Mouse (Mus musculus) midbrain, embryonic 14.5 days (tissue): ENCODE results near the gene Snx11. TPM values are rescaled to one million over a fixed set of nuclear protein-coding genes. Genes with fewer than 3 reads are reported as not detected.
"Not testable (repeated sequence)": the region's sequence is repeated elsewhere in the genome, so short reads cannot be mapped to it uniquely, and the experiment has no call there.

Experiments used
- ATAC-seq: fragments of 200-750 bp; cut with Nextera tagmentation; 2 replicates; pipeline ENCODE4 v1.8.0; 2017; ENCODE audit warnings: moderate number of reproducible peaks, moderate library complexity; ENCODE audit not compliant: low FRiP score, low TSS enrichment
- DNase-seq: peaks from one replicate; pipeline ENCODE4 v3.0.0-alpha.2; 2015
- H3K27ac ChIP-seq: fragments of 300-500 bp; sonication (generic); replicated peaks from 2 replicates; pipeline ENCODE4 v1.5.1; 2014; ENCODE audit warnings: mild to moderate bottlenecking, low read depth, low read length, moderate library complexity
- H3K27me3 ChIP-seq: fragments of 300-500 bp; sonication (generic); 2 replicates; pipeline ENCODE4 v1.6.1; 2014; ENCODE audit warnings: low read length, control low read depth, mixed read lengths; ENCODE audit not compliant: control insufficient read depth, insufficient read depth
- H3K36me3 ChIP-seq: fragments of 300-500 bp; sonication (generic); 2 replicates; pipeline ENCODE4 v1.6.1; 2014; ENCODE audit warnings: low read length, control low read depth; ENCODE audit not compliant: control insufficient read depth, insufficient read depth
- H3K4me1 ChIP-seq: fragments of 300-500 bp; sonication (generic); 2 replicates; pipeline ENCODE4 v1.6.1; 2014; ENCODE audit warnings: mild to moderate bottlenecking, antibody characterized with exemption, low read length, control low read depth; ENCODE audit not compliant: control insufficient read depth, insufficient read depth
- H3K4me2 ChIP-seq: fragments of 300-500 bp; sonication (generic); 2 replicates; pipeline ENCODE4 v1.6.1; 2014; ENCODE audit warnings: mild to moderate bottlenecking, low read length, moderate library complexity
- H3K4me3 ChIP-seq: fragments of 300-500 bp; sonication (generic); replicated peaks from 2 replicates; pipeline ENCODE4 v1.5.1; 2014; ENCODE audit warnings: low read depth, low read length
- H3K9ac ChIP-seq: fragments of 300-500 bp; sonication (generic); replicated peaks from 2 replicates; pipeline ENCODE4 v1.6.1; 2014; ENCODE audit warnings: mild to moderate bottlenecking, low read length, moderate library complexity
- H3K9me3 ChIP-seq: fragments of 300-500 bp; sonication (generic); 2 replicates; pipeline ENCODE4 v1.6.1; 2016; ENCODE audit warnings: low read length, control low read depth, mixed read lengths; ENCODE audit not compliant: control insufficient read depth
- WGBS: fragments of 180-500 bp; shearing (Covaris S2); extraction: QIAGEN DNeasy Blood & Tissue Kit; methylation state at CpG from one replicate; pipeline ENCODE4 v1.1.7; 2014; 5-methylcytosine and 5-hydroxymethylcytosine counted together
- polyA plus RNA-seq: library from polyadenylated mRNA; unstranded; fragments of >200 nt; fragmentation: Nextera tagmentation; extraction: Ambion mirVana; gene quantifications from 2 replicates; pipeline ENCODE4 v1.2.1, GENCODE M21; 2014

Snx11 gene
- polyA plus RNA-seq, 1 experiment from 2014 or later = 29.6 TPM

GRCm38 (mm10) chr11:96786731-96787450 is 9.5 kb upstream of the Snx11 start:
- Histone ChIP-seq H3K4me3 (no peak overlapping the region), H3K4me1 (peaks cover 11% of the 10 kb centered on the region), H3K9ac (no peak overlapping the region), H3K4me2 (no peak overlapping the region), H3K27me3 (no peaks in the 10 kb centered on the region), H3K9me3 (no peaks in the 10 kb centered on the region), H3K27ac (no peak overlapping the region), H3K36me3 (0 out of 2 replicates have a peak, but pooled peaks cover 2% of the 10 kb centered on the region)
- WGBS = 39% methylated on average over 9 of the region's 9 CpGs
- DNase-seq (no peak), ATAC-seq (no peak)

GRCm38 (mm10) chr11:96784847-96785246 is 7.5 kb upstream of the Snx11 start:
- not testable (repeated sequence) for H3K9ac ChIP-seq, H3K4me3 ChIP-seq, H3K4me2 ChIP-seq, H3K9me3 ChIP-seq, H3K27ac ChIP-seq, ATAC-seq, H3K4me1 ChIP-seq, H3K36me3 ChIP-seq, H3K27me3 ChIP-seq
- peak; percentile 80 for DNase-seq
- WGBS = 11% methylated on average over 7 of the region's 7 CpGs

- WGBS = 93% methylated on average over 2 of the region's 2 CpGs
- no peaks in the 10 kb centered on the region for H3K27me3 ChIP-seq
- ATAC-seq (no peak), DNase-seq (no peak)
- H3K4me3 ChIP-seq = no peak overlapping the region
- no peaks in the 10 kb centered on the region for H3K36me3 ChIP-seq
- peaks cover 5% of the 10 kb centered on the region for H3K4me1 ChIP-seq
- H3K4me2 ChIP-seq = no peak overlapping the region
- no peak overlapping the region for H3K9ac ChIP-seq
- no peaks in the 10 kb centered on the region for H3K9me3 ChIP-seq
- H3K27ac ChIP-seq = no peak overlapping the region
These were observed 4.1 kb upstream of the Snx11 start for GRCm38 (mm10) chr11:96781425-96781824.

- Histone ChIP-seq H3K4me3 (no peak overlapping the region), H3K9me3 (no peaks in the 10 kb centered on the region), H3K9ac (no peak overlapping the region), H3K4me1 (peaks cover 8% of the 10 kb centered on the region), H3K4me2 (no peak overlapping the region), H3K27me3 (no peaks in the 10 kb centered on the region), H3K36me3 (no peaks in the 10 kb centered on the region), H3K27ac (no peak overlapping the region)
- DNase-seq (no peak), ATAC-seq (no peak)
- 76% methylated on average over 5 of the region's 5 CpGs for WGBS
These were observed 2.9 kb upstream of the Snx11 start for GRCm38 (mm10) chr11:96780306-96780705.

- H3K4me1 ChIP-seq, H3K9me3 ChIP-seq, DNase-seq, H3K27me3 ChIP-seq, H3K36me3 ChIP-seq, H3K9ac ChIP-seq, ATAC-seq: not testable (repeated sequence)
- WGBS = 69% methylated on average over 10 of the region's 10 CpGs
- Histone ChIP-seq H3K27ac (peak overlapping the region; percentile 64), H3K4me2 (peak overlapping the region; percentile 82), H3K4me3 (peak overlapping the region; percentile 53)
These were observed 785 bp upstream of the Snx11 start for GRCm38 (mm10) chr11:96778061-96778627.

- no peak for ATAC-seq
- peaks cover 8% of the 10 kb centered on the region for H3K4me1 ChIP-seq
- no peak overlapping the region for H3K27ac ChIP-seq
- H3K27me3 ChIP-seq = no peaks in the 10 kb centered on the region
- no peak overlapping the region for H3K9ac ChIP-seq
- H3K36me3 ChIP-seq = peaks cover 30% of the 10 kb centered on the region
- H3K4me3 ChIP-seq = peak overlapping the region; percentile 53; the same call in 1 of the 2 replicates
- peak; percentile 28 for DNase-seq
- no peaks in the 10 kb centered on the region for H3K9me3 ChIP-seq
- WGBS = 54% methylated on average over 3 of the region's 3 CpGs
- H3K4me2 ChIP-seq = peak overlapping the region; percentile 82
These were observed 1.3 kb downstream of the Snx11 start for GRCm38 (mm10) chr11:96776068-96776467.

- H3K27me3 ChIP-seq = no peaks in the 10 kb centered on the region
- no peak overlapping the region for H3K9ac ChIP-seq
- H3K9me3 ChIP-seq = no peaks in the 10 kb centered on the region
- H3K4me3 ChIP-seq = no peak overlapping the region
- no peak for DNase-seq
- peaks cover 34% of the 10 kb centered on the region for H3K36me3 ChIP-seq
- H3K27ac ChIP-seq = no peak overlapping the region
- peak overlapping the region; percentile 82; the same call in 1 of the 2 replicates for H3K4me2 ChIP-seq
- WGBS = 70% methylated on average over 7 of the region's 7 CpGs
- H3K4me1 ChIP-seq = peaks cover 8% of the 10 kb centered on the region
- ATAC-seq = no peak
These were observed 1.7 kb downstream of the Snx11 start for GRCm38 (mm10) chr11:96775665-96776064.

GRCm38 (mm10) chr11:96775063-96775462 is 2.3 kb downstream of the Snx11 start:
- ATAC-seq (no peak), DNase-seq (no peak)
- Histone ChIP-seq H3K4me1 (peaks cover 8% of the 10 kb centered on the region), H3K9me3 (no peaks in the 10 kb centered on the region), H3K27me3 (no peaks in the 10 kb centered on the region), H3K27ac (no peak overlapping the region), H3K9ac (no peak overlapping the region), H3K4me2 (0 out of 2 replicates have a peak overlapping the region, but pooled peaks have one; percentile 82), H3K4me3 (no peak overlapping the region), H3K36me3 (peaks cover 40% of the 10 kb centered on the region)
- WGBS = 84% methylated on average over 8 of the region's 8 CpGs

GRCm38 (mm10) chr11:96774536-96774935 is 2.8 kb downstream of the Snx11 start:
- 82% methylated on average over 3 of the region's 3 CpGs for WGBS
- H3K4me2 ChIP-seq = 0 out of 2 replicates have a peak overlapping the region, but pooled peaks have one; percentile 82

More at GRCm38 (mm10) chr11:96774536-96774935, 2.8 kb downstream of the Snx11 start:
- Histone ChIP-seq H3K36me3 (peaks cover 45% of the 10 kb centered on the region), H3K4me3 (no peak overlapping the region), H3K27me3 (no peaks in the 10 kb centered on the region), H3K9ac (no peak overlapping the region), H3K27ac (no peak overlapping the region), H3K4me1 (peaks cover 8% of the 10 kb centered on the region), H3K9me3 (no peaks in the 10 kb centered on the region)
- no peak for DNase-seq
- no peak for ATAC-seq
